Mouse (Mus musculus): Measurements from ENCODE around the gene Tm9sf4. TPM values are rescaled to one million over a fixed set of nuclear protein-coding genes. Genes with fewer than 3 reads are reported as not detected.

The Tm9sf4 gene
- polyA plus RNA-seq, 1 experiment from 2014 or later, result 84.3 TPM

DNA sequence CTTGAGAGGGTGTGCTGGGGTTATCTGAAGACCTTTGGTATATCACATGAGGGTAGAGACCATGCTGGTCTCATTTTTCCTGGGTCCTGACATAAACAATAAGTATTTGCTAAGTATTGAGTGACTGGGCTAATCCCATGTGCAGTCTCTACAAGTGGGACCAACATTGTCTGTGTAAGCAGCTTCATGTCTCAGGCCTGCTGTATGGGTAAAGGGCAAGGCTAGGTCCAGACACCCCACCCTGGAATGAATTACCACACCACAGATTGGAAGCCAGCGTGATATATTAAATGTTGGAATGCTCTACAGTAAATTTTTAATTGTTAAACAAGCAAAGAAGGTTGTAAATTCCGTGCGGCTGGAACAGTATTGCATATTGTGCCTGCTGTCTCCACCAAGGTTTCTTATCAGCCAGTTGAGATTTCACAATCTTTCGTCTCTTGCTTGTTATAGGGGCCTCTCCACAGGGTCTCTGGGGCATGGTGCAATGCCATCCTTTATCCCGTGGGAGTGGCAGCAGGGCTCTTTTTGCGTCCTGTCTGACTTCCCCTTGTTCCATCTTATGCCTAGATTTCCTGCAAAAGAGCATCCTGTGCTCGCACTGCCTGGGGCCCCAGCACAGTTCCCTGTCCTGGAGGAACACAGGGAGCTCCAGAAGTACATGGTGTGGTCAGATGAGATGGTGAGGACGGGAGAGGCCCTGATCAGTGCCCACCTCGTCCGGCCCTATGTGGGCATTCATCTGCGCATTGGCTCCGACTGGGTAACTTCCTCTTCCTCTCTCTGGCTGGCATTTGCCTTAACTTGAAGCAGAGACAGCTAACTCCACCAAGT is 98.1 kb downstream of the Tm9sf4 start:
- DNase-seq (ENCODE audit: low spot score) (no peak), ATAC-seq (ENCODE audit: low FRiP score) (no peak)
- Histone ChIP-seq H3K27me3 (ENCODE audit: control insufficient read depth, insufficient read depth, low read length) (no peaks in the 10 kb centered on the region), H3K9me3 (ENCODE audit: control insufficient read depth, low read length) (no peaks in the 10 kb centered on the region), H3K27ac (no peak overlapping the region), H3K4me3 (replicated peaks; ENCODE audit: low read length) (no peak overlapping the region), H3K4me1 (replicated peaks; ENCODE audit: control insufficient read depth, insufficient read depth, low read length) (no peaks in the 10 kb centered on the region), H3K9ac (no peak overlapping the region), H3K36me3 (replicated peaks; ENCODE audit: control insufficient read depth, insufficient read depth) (peaks cover 46% of the 10 kb centered on the region), H3K4me2 (replicated peaks) (no peak overlapping the region)
- WGBS, result 92% methylated on average over 12 of the region's 12 CpGs

Other genes with a start within 250 kb of the Tm9sf4 start
- not detected in 2 replicates for gene Mylk2, start 250.0 kb upstream of the Tm9sf4 start, polyA plus RNA-seq (2014; fragmentation: Nextera tagmentation; extraction: Ambion mirVana)
- gene Foxs1, start 228.1 kb upstream of the Tm9sf4 start, polyA plus RNA-seq (2014; fragmentation: Nextera tagmentation; extraction: Ambion mirVana), result 3.5 and 4.9 TPM in 2 replicates
- gene Dusp15, start 209.6 kb upstream of the Tm9sf4 start, polyA plus RNA-seq (2014; fragmentation: Nextera tagmentation; extraction: Ambion mirVana), result 8.8 and 11.0 TPM in 2 replicates
- 8.0 and 11.2 TPM in 2 replicates for gene Ttll9, start 198.8 kb upstream of the Tm9sf4 start, polyA plus RNA-seq (2014; fragmentation: Nextera tagmentation; extraction: Ambion mirVana)
- 137 and 149 TPM in 2 replicates for gene Pdrg1, start 145.9 kb upstream of the Tm9sf4 start, polyA plus RNA-seq (2014; fragmentation: Nextera tagmentation; extraction: Ambion mirVana)
- gene Xkr7, start 129.5 kb upstream of the Tm9sf4 start, polyA plus RNA-seq (2014; fragmentation: Nextera tagmentation; extraction: Ambion mirVana), result 0.84 and 1.8 TPM in 2 replicates
- gene Ccm2l, start 95.3 kb upstream of the Tm9sf4 start, polyA plus RNA-seq (2014; fragmentation: Nextera tagmentation; extraction: Ambion mirVana), result 1.7 and 2.4 TPM in 2 replicates
- gene Hck, start 52.8 kb upstream of the Tm9sf4 start, polyA plus RNA-seq (2014; fragmentation: Nextera tagmentation; extraction: Ambion mirVana), result 2.2 and 3.2 TPM in 2 replicates
- 31.7 and 34.1 TPM in 2 replicates for gene Tspyl3, start 64.1 kb downstream of the Tm9sf4 start, polyA plus RNA-seq (2014; fragmentation: Nextera tagmentation; extraction: Ambion mirVana)
- 6.4 and 8.7 TPM in 2 replicates for gene Plagl2, start 80.1 kb downstream of the Tm9sf4 start, polyA plus RNA-seq (2014; fragmentation: Nextera tagmentation; extraction: Ambion mirVana)
- gene Pofut1, start 80.2 kb downstream of the Tm9sf4 start, polyA plus RNA-seq (2014; fragmentation: Nextera tagmentation; extraction: Ambion mirVana), result 5.3 and 6.3 TPM in 2 replicates
- 17.3 and 21.2 TPM in 2 replicates for gene Kif3b, start 130.1 kb downstream of the Tm9sf4 start, polyA plus RNA-seq (2014; fragmentation: Nextera tagmentation; extraction: Ambion mirVana)
- gene Asxl1, start 184.5 kb downstream of the Tm9sf4 start, polyA plus RNA-seq (2014; fragmentation: Nextera tagmentation; extraction: Ambion mirVana), result 14.2 and 15.2 TPM in 2 replicates

Measured in hindbrain, embryonic 14.5 days (tissue).